Mouse (Mus musculus) forebrain, embryonic 13.5 days (tissue): ENCODE data around the gene Pde4d. TPM values are rescaled to one million over a fixed set of nuclear protein-coding genes. Genes with fewer than 3 reads are reported as not detected.

ENCODE experiments used
- ATAC-seq: fragments of 200-750 bp; cut with Nextera tagmentation; 2 replicates; pipeline ENCODE4 v1.8.0; 2017
- H3K27ac ChIP-seq: fragments of 300-500 bp; sonication (generic); 2 replicates; pipeline ENCODE4 v1.5.1; 2015; ENCODE audit warnings: inconsistent platforms, mild to moderate bottlenecking, moderate library complexity
- H3K27me3 ChIP-seq: fragments of 300-500 bp; sonication (generic); 2 replicates; pipeline ENCODE4 v1.6.1; 2015; ENCODE audit warnings: mild to moderate bottlenecking, inconsistent platforms
- H3K36me3 ChIP-seq: fragments of 300-500 bp; sonication (generic); 2 replicates; pipeline ENCODE4 v1.6.1; 2015; ENCODE audit warnings: mild to moderate bottlenecking, inconsistent platforms; ENCODE audit not compliant: poor library complexity, severe bottlenecking
- H3K4me1 ChIP-seq: fragments of 300-500 bp; sonication (generic); 2 replicates; pipeline ENCODE4 v1.6.1; 2015; ENCODE audit warnings: inconsistent platforms
- H3K4me2 ChIP-seq: fragments of 300-500 bp; sonication (generic); 2 replicates; pipeline ENCODE4 v1.6.1; 2015; ENCODE audit warnings: inconsistent platforms, mild to moderate bottlenecking, moderate library complexity
- H3K4me3 ChIP-seq: fragments of 300-500 bp; sonication (generic); 2 replicates; pipeline ENCODE4 v1.5.1; 2015; ENCODE audit warnings: mild to moderate bottlenecking, inconsistent platforms
- H3K9ac ChIP-seq: fragments of 300-500 bp; sonication (generic); 2 replicates; pipeline ENCODE4 v1.6.1; 2015; ENCODE audit warnings: mild to moderate bottlenecking, inconsistent platforms
- H3K9me3 ChIP-seq: fragments of 300-500 bp; sonication (generic); replicated peaks from 2 replicates; pipeline ENCODE4 v1.6.1; 2016; ENCODE audit warnings: inconsistent platforms
- WGBS: fragments of 180-500 bp; shearing (Covaris S2); methylation state at CpG from one replicate; pipeline ENCODE4 v1.1.7; 2015; 5-methylcytosine and 5-hydroxymethylcytosine counted together
- polyA plus RNA-seq: library from polyadenylated mRNA; unstranded; fragments of >200 nt; fragmentation: Nextera tagmentation; extraction: Ambion mirVana; gene quantifications from 2 replicates; pipeline ENCODE4 v1.2.1, GENCODE M21; 2015

Gene Pde4d
- polyA plus RNA-seq, 1 experiment from 2014 or later = 11.9 TPM

DNA sequence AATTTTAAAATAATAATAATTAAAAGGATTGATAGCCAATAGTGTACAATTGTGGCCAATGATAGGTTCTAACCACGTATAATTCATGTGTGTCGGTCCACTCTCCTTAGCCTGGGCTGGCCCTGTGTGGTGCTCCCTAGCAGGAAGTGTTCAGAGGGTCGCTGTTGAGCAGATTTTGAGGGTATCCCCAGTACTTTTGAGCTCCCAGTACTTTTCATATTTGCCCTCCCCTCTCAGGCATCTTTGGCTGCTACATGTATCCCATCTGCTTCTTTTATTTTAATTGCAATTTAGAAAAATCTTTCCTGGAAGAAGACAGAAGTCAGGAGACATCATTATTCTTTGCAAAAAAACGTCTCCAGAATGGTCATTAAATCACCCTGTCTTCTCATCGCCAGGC, 1119.7 kb downstream of the Pde4d start:
- Histone ChIP-seq H3K36me3 (no peaks in the 10 kb centered on the region), H3K4me3 (no peak overlapping the region), H3K27ac (peak overlapping the region; percentile 19; the same call in 1 of the 2 replicates), H3K9ac (no peak overlapping the region), H3K4me1 (0 out of 2 replicates have a peak, but pooled peaks cover 3% of the 10 kb centered on the region), H3K9me3 (no peaks in the 10 kb centered on the region), H3K27me3 (no peaks in the 10 kb centered on the region), H3K4me2 (no peak overlapping the region)
- ATAC-seq = peak; percentile 67; the same call in 1 of the 2 replicates
- 72% methylated on average over 5 of the region's 5 CpGs for WGBS

DNA sequence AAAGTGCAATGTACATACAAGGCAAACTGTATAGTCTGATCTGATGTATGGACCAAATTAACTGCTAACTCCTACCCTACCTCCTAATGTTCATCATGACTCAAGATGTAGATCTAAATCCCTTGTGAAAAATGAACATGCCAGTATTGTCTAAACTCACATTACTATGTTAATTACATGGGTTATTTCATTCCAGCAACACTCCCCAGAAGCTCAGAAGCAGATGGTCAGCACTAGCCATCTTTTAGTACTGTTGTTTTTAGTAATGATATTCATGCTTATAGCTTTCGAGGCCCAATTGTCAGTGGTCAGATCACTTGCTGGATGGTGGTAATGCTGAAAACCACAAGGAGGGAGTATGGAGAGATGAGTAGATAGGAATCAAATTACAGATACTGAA, 1127.0 kb downstream of the Pde4d start:
- no peak overlapping the region for H3K4me3 ChIP-seq
- no peak overlapping the region for H3K4me2 ChIP-seq
- no peak overlapping the region for H3K9ac ChIP-seq
- no peak overlapping the region for H3K27ac ChIP-seq
- H3K27me3 ChIP-seq = no peaks in the 10 kb centered on the region
- 51% methylated on average over 1 of the region's 1 CpGs for WGBS
- H3K4me1 ChIP-seq = peaks cover 9% of the 10 kb centered on the region; the same call in 1 of the 2 replicates
- no peaks in the 10 kb centered on the region for H3K9me3 ChIP-seq
- ATAC-seq = no peak
- H3K36me3 ChIP-seq = no peaks in the 10 kb centered on the region

DNA sequence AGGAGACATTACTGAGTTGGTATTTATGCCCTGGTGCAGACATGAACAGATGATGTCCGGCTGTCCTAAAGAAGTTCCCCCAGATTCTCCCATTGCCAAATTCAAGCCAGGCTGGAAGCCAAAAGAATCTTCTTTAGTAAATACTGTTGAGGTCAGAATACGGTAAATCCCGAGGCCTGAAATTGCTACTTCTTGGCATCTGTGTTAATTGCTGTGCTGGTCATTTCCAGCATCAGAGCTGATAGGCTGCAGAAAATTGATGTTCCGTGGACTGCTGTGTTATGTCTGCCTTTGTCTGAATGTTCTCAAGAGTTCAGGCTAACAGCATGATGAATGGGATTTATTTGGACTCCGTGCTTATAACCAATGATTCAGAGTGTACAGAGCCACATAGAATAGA, 1127.7 kb downstream of the Pde4d start:
- Histone ChIP-seq H3K9me3 (no peaks in the 10 kb centered on the region), H3K4me1 (peaks cover 9% of the 10 kb centered on the region; the same call in 1 of the 2 replicates), H3K27me3 (no peaks in the 10 kb centered on the region), H3K4me2 (no peak overlapping the region), H3K36me3 (no peaks in the 10 kb centered on the region), H3K9ac (no peak overlapping the region), H3K27ac (no peak overlapping the region), H3K4me3 (no peak overlapping the region)
- 77% methylated on average over 5 of the region's 5 CpGs for WGBS
- ATAC-seq = no peak

DNA sequence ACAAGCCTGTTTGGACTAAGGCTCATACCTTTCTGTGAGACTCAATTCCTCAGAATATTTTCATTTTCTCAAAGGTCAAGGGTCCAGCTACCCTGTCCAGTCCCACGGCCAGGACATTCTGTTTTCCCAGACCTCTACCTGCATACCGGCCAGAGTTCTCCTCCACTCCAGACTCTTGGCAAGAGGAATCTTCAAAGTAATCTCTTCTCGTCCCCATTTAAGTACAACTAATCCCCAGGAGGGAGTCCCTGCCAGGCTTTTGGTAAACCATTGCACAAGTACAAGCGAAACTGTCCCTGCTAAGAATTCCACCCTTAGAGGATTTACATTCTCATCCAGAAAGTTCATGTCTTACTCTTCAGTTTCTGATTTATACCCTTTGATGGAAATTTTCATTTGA, 1128.2 kb downstream of the Pde4d start:
- Histone ChIP-seq H3K4me1 (peaks cover 9% of the 10 kb centered on the region; the same call in 1 of the 2 replicates), H3K27me3 (no peaks in the 10 kb centered on the region), H3K36me3 (no peaks in the 10 kb centered on the region), H3K9me3 (no peaks in the 10 kb centered on the region), H3K9ac (no peak overlapping the region), H3K27ac (no peak overlapping the region), H3K4me2 (no peak overlapping the region), H3K4me3 (no peak overlapping the region)
- ATAC-seq = no peak
- WGBS = 58% methylated on average over 4 of the region's 4 CpGs

DNA sequence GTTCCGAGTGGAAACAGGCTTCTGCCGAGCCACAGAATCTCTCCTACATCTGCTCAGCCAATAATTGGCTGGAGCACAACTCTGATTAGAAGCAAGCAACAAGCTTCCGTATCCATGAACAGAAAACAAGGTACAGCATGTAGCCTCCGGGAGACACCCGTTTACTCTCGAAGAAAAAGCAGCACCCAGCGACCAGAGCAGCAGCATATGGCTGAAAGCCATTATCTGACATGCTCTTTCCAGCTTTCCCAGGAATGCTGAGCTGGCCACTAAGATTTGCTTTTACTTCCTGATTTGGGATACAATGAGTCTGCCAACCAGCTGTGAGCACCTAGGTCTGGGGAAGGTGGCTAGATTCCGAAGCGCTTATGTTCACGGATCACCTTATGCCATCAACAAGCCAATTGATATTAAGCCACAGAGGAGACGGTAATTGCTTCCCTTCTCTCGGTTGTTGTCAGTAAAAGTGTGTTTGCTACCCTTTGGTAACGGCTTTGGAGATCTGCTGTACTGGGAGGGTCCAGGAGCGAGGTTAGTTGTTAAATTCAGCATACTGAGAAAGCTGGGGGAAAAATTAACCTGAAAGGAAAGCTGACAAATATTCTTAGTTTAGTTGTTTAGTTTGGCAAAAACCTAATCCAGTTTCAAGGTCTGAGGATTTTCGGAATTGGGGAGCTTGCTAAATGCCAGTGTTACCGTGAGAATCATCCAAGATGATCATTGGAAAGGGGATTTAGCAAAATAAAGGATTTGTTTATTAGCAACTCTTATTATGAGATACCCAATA, 1131.7 kb downstream of the Pde4d start:
- WGBS = 78% methylated on average over 16 of the region's 16 CpGs
- H3K27ac ChIP-seq = no peak overlapping the region

DNA sequence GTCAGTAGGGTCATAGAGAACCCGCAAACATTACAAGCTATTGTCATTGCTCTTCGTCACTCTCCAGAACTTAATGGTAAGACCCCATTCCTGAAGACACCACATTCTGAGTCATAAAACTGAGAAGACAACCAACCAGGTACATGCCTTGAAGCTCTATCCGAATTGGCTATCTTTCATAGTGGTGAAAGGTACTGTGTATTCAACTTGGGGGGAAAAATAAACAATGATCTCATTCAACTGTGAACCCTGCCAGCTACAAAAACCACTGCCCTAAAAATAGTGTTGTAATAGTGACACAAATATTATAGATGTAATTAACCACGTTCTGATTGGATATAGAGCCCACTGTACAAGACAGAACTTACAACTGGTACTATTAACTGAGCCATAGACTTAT, 1140.3 kb downstream of the Pde4d start:
- ATAC-seq = no peak
- WGBS = 84% methylated on average over 4 of the region's 4 CpGs

More for the DNA sequence above, 1131.7 kb downstream of the Pde4d start:
- Histone ChIP-seq H3K36me3 (no peaks in the 10 kb centered on the region), H3K9ac (no peak overlapping the region), H3K27me3 (no peaks in the 10 kb centered on the region), H3K4me2 (no peak overlapping the region), H3K4me3 (no peak overlapping the region), H3K9me3 (no peaks in the 10 kb centered on the region), H3K4me1 (peaks cover 9% of the 10 kb centered on the region; the same call in 1 of the 2 replicates)
- no peak for ATAC-seq

DNA sequence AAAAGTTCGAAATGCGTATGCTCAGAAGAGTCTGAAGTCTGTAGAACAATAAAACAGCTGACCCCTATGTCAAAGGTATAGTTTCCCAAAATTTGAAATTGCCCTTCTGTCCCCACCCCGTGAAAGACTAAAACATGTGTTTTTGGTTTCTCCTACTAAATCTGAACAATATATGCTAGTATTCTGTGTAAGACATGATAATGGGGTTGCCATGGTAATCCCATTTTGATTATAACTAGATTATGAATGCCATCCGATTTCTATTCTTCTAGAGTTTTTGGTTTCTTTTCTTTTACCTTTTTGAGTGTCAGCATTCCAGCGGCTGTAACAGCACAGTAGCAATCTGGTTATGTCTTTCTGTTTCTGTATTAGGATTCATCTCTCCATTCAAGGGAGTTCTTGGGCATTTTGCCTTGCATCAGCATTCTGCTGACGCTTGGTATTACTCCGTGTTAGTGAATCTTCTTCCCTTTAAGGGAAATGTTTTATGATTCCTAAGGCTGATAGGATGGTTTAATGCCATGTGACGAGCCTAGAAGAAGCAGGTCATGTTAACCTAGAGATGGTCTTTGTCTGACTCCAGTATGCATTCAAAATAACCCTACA, 1142.5 kb downstream of the Pde4d start:
- Histone ChIP-seq H3K27me3 (no peaks in the 10 kb centered on the region), H3K36me3 (no peaks in the 10 kb centered on the region), H3K27ac (no peak overlapping the region), H3K9ac (no peak overlapping the region), H3K4me2 (no peak overlapping the region), H3K9me3 (no peaks in the 10 kb centered on the region), H3K4me1 (no peaks in the 10 kb centered on the region), H3K4me3 (no peak overlapping the region)
- 76% methylated on average over 8 of the region's 8 CpGs for WGBS
- ATAC-seq = no peak

More for the DNA sequence above, 1140.3 kb downstream of the Pde4d start:
- Histone ChIP-seq H3K27ac (no peak overlapping the region), H3K27me3 (no peaks in the 10 kb centered on the region), H3K9ac (no peak overlapping the region), H3K4me3 (no peak overlapping the region), H3K4me2 (no peak overlapping the region), H3K4me1 (no peaks in the 10 kb centered on the region), H3K9me3 (no peaks in the 10 kb centered on the region), H3K36me3 (no peaks in the 10 kb centered on the region)

DNA sequence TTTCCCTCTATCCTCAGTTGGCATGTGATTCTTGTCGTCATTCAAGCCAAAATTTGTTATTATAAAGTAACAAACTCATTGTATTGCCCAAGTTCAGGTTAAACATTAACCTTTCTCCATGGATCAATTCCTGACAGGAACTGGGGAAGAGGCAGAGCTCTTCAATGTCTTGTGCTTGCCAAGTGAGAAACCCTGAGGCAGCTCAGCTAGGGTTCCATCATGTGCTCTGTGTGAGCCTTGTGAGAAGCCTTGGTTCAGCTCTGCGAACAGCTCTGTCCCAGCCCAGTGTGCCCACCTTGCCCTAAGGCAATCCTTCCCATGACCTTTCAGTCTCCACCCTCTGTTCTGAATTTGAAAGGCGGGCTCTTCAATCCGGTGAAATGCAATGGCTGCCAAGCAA, 1150.0 kb downstream of the Pde4d start:
- H3K27me3 ChIP-seq = no peaks in the 10 kb centered on the region
- no peak overlapping the region for H3K9ac ChIP-seq
- H3K9me3 ChIP-seq = no peaks in the 10 kb centered on the region
- 69% methylated on average over 4 of the region's 4 CpGs for WGBS
- no peaks in the 10 kb centered on the region for H3K4me1 ChIP-seq
- H3K4me2 ChIP-seq = no peak overlapping the region
- H3K36me3 ChIP-seq = no peaks in the 10 kb centered on the region
- no peak overlapping the region for H3K4me3 ChIP-seq
- no peak for ATAC-seq
- no peak overlapping the region for H3K27ac ChIP-seq

DNA sequence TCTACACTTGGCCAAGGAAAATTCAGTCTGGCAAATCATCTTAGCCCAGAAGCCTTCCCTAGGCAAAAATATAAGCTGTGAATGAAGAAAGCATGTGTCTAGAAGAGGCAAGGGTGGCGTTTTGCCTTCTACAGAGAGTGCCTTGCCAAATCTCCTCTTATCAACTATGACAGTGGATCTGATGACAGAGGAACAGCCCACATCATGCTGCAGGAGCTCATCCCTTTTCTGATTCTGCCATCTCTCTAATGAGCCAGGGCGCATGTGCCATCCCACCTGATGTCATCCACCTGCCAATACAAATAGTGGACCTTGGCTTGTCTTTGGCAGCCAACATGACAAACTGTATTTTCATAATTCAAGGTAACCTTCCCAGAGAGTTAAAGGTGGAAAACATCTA, 1154.3 kb downstream of the Pde4d start:
- Histone ChIP-seq H3K9ac (no peak overlapping the region), H3K4me2 (no peak overlapping the region), H3K27ac (no peak overlapping the region), H3K27me3 (no peaks in the 10 kb centered on the region), H3K36me3 (no peaks in the 10 kb centered on the region), H3K4me1 (no peaks in the 10 kb centered on the region), H3K9me3 (no peaks in the 10 kb centered on the region), H3K4me3 (no peak overlapping the region)
- peak; percentile 41; the same call in 1 of the 2 replicates for ATAC-seq
- 94% methylated on average over 2 of the region's 2 CpGs for WGBS

DNA sequence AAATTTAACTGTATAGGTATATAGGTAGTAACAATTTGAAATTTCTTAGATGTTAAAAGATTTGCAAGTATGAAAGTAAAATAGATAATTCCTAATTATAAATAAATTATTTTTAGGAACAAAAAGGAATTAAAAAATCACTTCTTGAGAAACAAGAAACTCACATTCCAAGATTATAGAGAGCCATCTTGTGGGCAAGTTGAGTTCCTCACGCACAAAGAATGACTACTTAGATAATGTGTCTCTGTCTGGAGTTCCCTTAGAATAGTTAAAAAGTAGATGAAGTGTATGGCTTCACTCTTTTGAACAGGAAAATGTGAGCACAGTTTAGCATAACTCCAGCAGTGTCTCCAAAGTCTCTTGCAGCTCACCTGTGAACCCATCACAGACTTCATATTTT, 1155.4 kb downstream of the Pde4d start:
- no peaks in the 10 kb centered on the region for H3K36me3 ChIP-seq
- no peak overlapping the region for H3K4me3 ChIP-seq
- no peaks in the 10 kb centered on the region for H3K4me1 ChIP-seq
- H3K9ac ChIP-seq = no peak overlapping the region
- no peaks in the 10 kb centered on the region for H3K27me3 ChIP-seq
- no peak overlapping the region for H3K27ac ChIP-seq
- H3K4me2 ChIP-seq = no peak overlapping the region
- 81% methylated on average over 1 of the region's 1 CpGs for WGBS
- H3K9me3 ChIP-seq = no peaks in the 10 kb centered on the region
- ATAC-seq = no peak

DNA sequence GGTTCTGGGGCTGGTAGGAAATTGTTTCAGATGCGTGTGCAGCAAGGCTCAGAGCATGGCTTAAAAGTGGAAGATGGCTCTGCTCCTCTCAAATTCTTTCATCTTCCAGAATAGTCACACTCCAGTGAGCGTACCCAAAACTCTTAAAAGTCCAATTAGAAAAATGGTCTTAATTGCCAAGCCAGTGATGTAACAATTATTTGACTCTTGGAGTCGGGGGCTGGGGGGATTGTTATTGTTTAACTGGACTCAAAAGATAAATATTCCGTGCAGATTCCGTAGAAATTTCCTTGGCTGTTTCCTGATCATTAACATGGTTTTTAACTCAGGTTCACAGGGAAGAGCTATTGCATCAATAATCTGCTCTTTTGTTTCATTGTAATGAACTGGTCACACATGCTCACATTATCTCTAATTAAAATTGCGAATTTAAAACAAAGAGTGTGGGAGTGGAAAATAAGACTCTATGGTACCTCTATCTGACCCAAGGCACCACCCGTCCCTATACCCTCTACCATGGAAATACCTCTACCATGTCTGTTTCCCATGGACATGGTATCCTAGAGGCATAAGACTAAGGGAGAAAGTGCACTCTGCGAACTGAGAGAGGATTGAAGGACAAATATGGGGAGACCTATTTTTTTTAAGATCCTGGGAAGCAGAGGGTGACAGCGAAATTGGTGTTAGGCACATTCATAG, 1159.5 kb downstream of the Pde4d start:
- no peak overlapping the region for H3K27ac ChIP-seq
- no peaks in the 10 kb centered on the region for H3K36me3 ChIP-seq
- WGBS = 60% methylated on average over 9 of the region's 9 CpGs
- no peak overlapping the region for H3K4me2 ChIP-seq
- H3K4me3 ChIP-seq = no peak overlapping the region
- H3K9me3 ChIP-seq = no peaks in the 10 kb centered on the region
- peak; percentile 34; the same call in 1 of the 2 replicates for ATAC-seq
- H3K9ac ChIP-seq = no peak overlapping the region
- no peaks in the 10 kb centered on the region for H3K27me3 ChIP-seq
- no peaks in the 10 kb centered on the region for H3K4me1 ChIP-seq

DNA sequence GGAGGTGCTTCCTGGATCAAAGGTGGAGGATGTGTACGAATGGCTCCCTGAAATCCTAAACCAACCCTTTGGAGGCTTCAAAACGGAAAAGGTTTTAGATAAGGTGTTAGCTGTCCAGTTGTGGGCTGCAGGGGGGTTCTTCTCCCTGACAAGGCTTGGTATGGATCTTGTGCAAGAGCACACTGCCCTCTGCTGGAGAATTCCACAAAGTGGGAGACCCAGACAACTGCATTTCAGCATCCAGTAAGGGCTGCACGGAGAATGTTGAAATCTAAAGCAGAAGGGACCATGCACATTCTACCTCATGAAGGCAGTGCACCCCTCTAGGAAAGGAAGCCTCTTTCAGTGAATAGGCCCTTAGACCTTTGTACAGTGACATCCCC, 1160.0 kb downstream of the Pde4d start:
- Histone ChIP-seq H3K9me3 (no peaks in the 10 kb centered on the region), H3K4me3 (no peak overlapping the region), H3K27me3 (no peaks in the 10 kb centered on the region), H3K4me2 (no peak overlapping the region), H3K27ac (no peak overlapping the region), H3K9ac (no peak overlapping the region), H3K4me1 (no peaks in the 10 kb centered on the region), H3K36me3 (no peaks in the 10 kb centered on the region)
- WGBS = 21% methylated on average over 3 of the region's 3 CpGs
- peak; percentile 84 for ATAC-seq
